Comparison of ENCODE assay signal across 12 mouse cellular contexts in genomic region chr4:9095646-9096045, GRCm38 (mm10).
DNase-seq lines count a peak whose midpoint lies in the region; ATAC-seq and TF ChIP-seq lines count a peak whose summit lies in the region.
"Had no signal": no experiment of that assay in that cellular context is flagged by ENCODE, and none has a peak within 500 bp of the region (broad histone marks: within the 10 kb centered on the region; RNA-seq: fewer than 3 reads in every experiment).

No protein-coding gene starts in this region.

- ATAC-seq in midbrain, postnatal 0 days (ENCODE audit: low FRiP score): no peak

- no peaks in the 10 kb centered on the region for H3K36me3 ChIP-seq in midbrain, embryonic 10.5 days
- H3K36me3 ChIP-seq in midbrain, postnatal 0 days (ENCODE audit: insufficient read depth, low read length): no peaks in the 10 kb centered on the region
- H3K36me3 ChIP-seq: embryonic facial prominence, embryonic 12.5 days; midbrain, embryonic 13.5 days had no signal

- no peak overlapping the region for H3K9ac ChIP-seq in midbrain, postnatal 0 days (replicated peaks; ENCODE audit: low read length, poor library complexity, severe bottlenecking)
- H3K9ac ChIP-seq: embryonic facial prominence, embryonic 12.5 days; midbrain, embryonic 13.5 days had no signal

- DNase-seq in heart, adult 18-20 months: peak; percentile 19 to 21
- no peak for DNase-seq in heart, postnatal 14 days
- no peak for DNase-seq in midbrain, embryonic 10.5 days (ENCODE audit: low spot score)
- no peak for DNase-seq in midbrain, postnatal 0 days (ENCODE audit: low spot score)
- DNase-seq in fat pad, adult 2 months (ENCODE audit: extremely low read depth, low read depth, low spot score): peak; percentile 89
- DNase-seq in naive thymus-derived CD4-positive, alpha-beta T cell, adult 2 months (ENCODE audit: low read depth): peak; percentile 9
- DNase-seq in spleen, postnatal 10 days (ENCODE audit: low spot score in 2 of 2): no peak
- no peak for DNase-seq in layer of hippocampus, adult 11-12 months (ENCODE audit: low spot score)
- DNase-seq: heart, postnatal 36 days; kidney, postnatal 4 days had no signal

- H3K27me3 ChIP-seq in midbrain, embryonic 10.5 days (ENCODE audit: low read depth, poor library complexity, severe bottlenecking): no peaks in the 10 kb centered on the region
- no peaks in the 10 kb centered on the region for H3K27me3 ChIP-seq in midbrain, postnatal 0 days (ENCODE audit: insufficient read depth, low read length)
- H3K27me3 ChIP-seq: embryonic facial prominence, embryonic 12.5 days; midbrain, embryonic 13.5 days had no signal

- H3K4me3 ChIP-seq in midbrain, embryonic 10.5 days: no peak overlapping the region; the same call in 1 of the 2 replicates
- no peak overlapping the region for H3K4me3 ChIP-seq in midbrain, postnatal 0 days (ENCODE audit: low read depth, low read length)
- H3K4me3 ChIP-seq: embryonic facial prominence, embryonic 12.5 days; midbrain, embryonic 13.5 days had no signal

- peaks cover 43% of the 10 kb centered on the region for H3K4me1 ChIP-seq in midbrain, embryonic 10.5 days
- H3K4me1 ChIP-seq in midbrain, postnatal 0 days (ENCODE audit: insufficient read depth, low read length): 0 out of 2 replicates have a peak, but pooled peaks cover 6% of the 10 kb centered on the region

- intact Hi-C loops in heart, postnatal 14 days (cut with DNase I): loop anchor here (2.0 to 10.0 kb wide), 5 partner anchors 67 to 713 kb away; no protein-coding TSS in a partner anchor

- WGBS in midbrain, embryonic 10.5 days: 59% methylated on average over 7 of the region's 7 CpGs
- WGBS in midbrain, postnatal 0 days: 59% methylated on average over 7 of the region's 7 CpGs

- no peaks in the 10 kb centered on the region for H3K9me3 ChIP-seq in midbrain, embryonic 10.5 days (replicated peaks)
- no peaks in the 10 kb centered on the region for H3K9me3 ChIP-seq in midbrain, postnatal 0 days (ENCODE audit: low read length)
- H3K9me3 ChIP-seq: embryonic facial prominence, embryonic 12.5 days; midbrain, embryonic 13.5 days had no signal

- H3K4me2 ChIP-seq in midbrain, postnatal 0 days (ENCODE audit: low read depth, low read length, poor library complexity, severe bottlenecking): no peak overlapping the region
- H3K4me2 ChIP-seq: embryonic facial prominence, embryonic 12.5 days; midbrain, embryonic 13.5 days had no signal

- H3K27ac ChIP-seq in midbrain, embryonic 10.5 days (replicated peaks): peak overlapping the region; percentile 75
- no peak overlapping the region for H3K27ac ChIP-seq in midbrain, postnatal 0 days (ENCODE audit: low read depth, low read length)
- H3K27ac ChIP-seq: embryonic facial prominence, embryonic 12.5 days; midbrain, embryonic 13.5 days had no signal

- TF ChIP-seq CTCF in midbrain, postnatal 0 days (IDR thresholded peaks at IDR 0.05): no peak

Comparison
In these comparisons a context has a peak if more than half of its experiments do, and no peak if none do; other contexts are left out.
1. DNase-seq: peak in heart, adult 18-20 months (2 of 2), fat pad, adult 2 months (single experiment) and naive thymus-derived CD4-positive, alpha-beta T cell, adult 2 months (single experiment); none in heart, postnatal 14 days (0 of 2), midbrain, embryonic 10.5 days (single experiment), midbrain, postnatal 0 days (single experiment), spleen, postnatal 10 days (0 of 2) and layer of hippocampus, adult 11-12 months (single experiment).